Mouse (Mus musculus) lung, embryonic 15.5 days (tissue): ENCODE data around the gene Zfyve16. TPM values are rescaled to one million over a fixed set of nuclear protein-coding genes. Genes with fewer than 3 reads are reported as not detected.

Experiments used
- ATAC-seq: fragments of 200-750 bp; cut with Nextera tagmentation; 2 replicates; pipeline ENCODE4 v1.8.0; 2017; ENCODE audit warnings: moderate number of reproducible peaks, borderline replicate concordance; ENCODE audit not compliant: low FRiP score, low TSS enrichment; ENCODE audit errors: extremely low read depth
- H3K27ac ChIP-seq: fragments of 300-500 bp; sonication (generic); 2 replicates; pipeline ENCODE4 v1.5.1; 2015; ENCODE audit warnings: moderate library complexity, mild to moderate bottlenecking, inconsistent platforms
- H3K27me3 ChIP-seq: fragments of 300-500 bp; sonication (generic); 2 replicates; pipeline ENCODE4 v1.6.1; 2015; ENCODE audit warnings: inconsistent platforms
- H3K36me3 ChIP-seq: fragments of 300-500 bp; sonication (generic); 2 replicates; pipeline ENCODE4 v1.6.1; 2015; ENCODE audit warnings: inconsistent platforms
- H3K4me1 ChIP-seq: fragments of 300-500 bp; sonication (generic); 2 replicates; pipeline ENCODE4 v1.6.1; 2015; ENCODE audit warnings: inconsistent platforms
- H3K4me2 ChIP-seq: fragments of 300-500 bp; sonication (generic); 2 replicates; pipeline ENCODE4 v1.6.1; 2015; ENCODE audit warnings: inconsistent platforms, mild to moderate bottlenecking, moderate library complexity
- H3K4me3 ChIP-seq: fragments of 300-500 bp; sonication (generic); 2 replicates; pipeline ENCODE4 v1.5.1; 2015; ENCODE audit warnings: mild to moderate bottlenecking, inconsistent platforms
- H3K9ac ChIP-seq: fragments of 300-500 bp; sonication (generic); 2 replicates; pipeline ENCODE4 v1.6.1; 2015; ENCODE audit warnings: inconsistent platforms
- H3K9me3 ChIP-seq: fragments of 300-500 bp; sonication (generic); 2 replicates; pipeline ENCODE4 v1.6.1; 2016; ENCODE audit warnings: inconsistent platforms
- WGBS: fragments of 180-500 bp; shearing (Covaris S2); methylation state at CpG from one replicate; pipeline ENCODE4 v1.1.7; 2015; 5-methylcytosine and 5-hydroxymethylcytosine counted together
- polyA plus RNA-seq: library from polyadenylated mRNA; unstranded; fragments of >200 nt; fragmentation: Nextera tagmentation; extraction: Ambion mirVana; gene quantifications from 2 replicates; pipeline ENCODE4 v1.2.1, GENCODE M21; 2015

The Zfyve16 gene
- 9.1 and 10.2 TPM in 2 replicates for polyA plus RNA-seq

DNA sequence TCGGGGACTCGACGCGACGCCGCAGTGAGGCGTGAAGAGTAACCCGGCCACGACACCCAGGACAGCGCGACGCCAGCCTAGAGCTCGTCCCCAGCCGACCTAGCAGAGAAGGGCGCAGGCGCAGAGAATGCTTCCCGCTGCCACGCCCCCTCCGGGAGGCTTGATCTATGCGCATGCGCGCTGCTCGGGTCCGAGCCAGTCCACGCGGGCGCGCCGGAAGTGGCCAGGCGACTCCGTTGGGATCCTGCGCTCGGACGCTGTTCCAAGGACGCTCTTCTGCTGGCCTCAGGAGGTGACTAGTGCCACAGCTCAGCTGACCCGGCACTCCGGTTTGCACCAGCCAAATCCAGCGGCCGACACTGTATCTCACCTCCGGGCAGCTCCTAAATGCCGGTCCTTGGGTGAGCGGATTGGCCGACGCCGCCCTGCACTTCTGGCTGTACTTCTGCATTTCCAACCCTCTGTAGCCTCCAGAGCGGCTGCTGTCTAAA is at the start of gene Zfyve16:
Gene Zfyve16, minus strand, starts transcription at position 148 of the 491 bp plus-strand sequence.
- Histone ChIP-seq H3K36me3 (no peaks in the 10 kb centered on the region), H3K27ac (peak within 1 kb of the TSS; percentile 95), H3K4me3 (peak within 1 kb of the TSS; percentile 64), H3K9ac (peak within 1 kb of the TSS; percentile 67), H3K9me3 (no peaks in the 10 kb centered on the region), H3K4me1 (0 out of 2 replicates have a peak, but pooled peaks cover 4% of the 10 kb centered on the region), H3K4me2 (peak within 1 kb of the TSS; percentile 75), H3K27me3 (no peaks in the 10 kb centered on the region)
- ATAC-seq, result peak; percentile 97
- under 1% methylated on average over 43 of the region's 46 CpGs for WGBS

DNA sequence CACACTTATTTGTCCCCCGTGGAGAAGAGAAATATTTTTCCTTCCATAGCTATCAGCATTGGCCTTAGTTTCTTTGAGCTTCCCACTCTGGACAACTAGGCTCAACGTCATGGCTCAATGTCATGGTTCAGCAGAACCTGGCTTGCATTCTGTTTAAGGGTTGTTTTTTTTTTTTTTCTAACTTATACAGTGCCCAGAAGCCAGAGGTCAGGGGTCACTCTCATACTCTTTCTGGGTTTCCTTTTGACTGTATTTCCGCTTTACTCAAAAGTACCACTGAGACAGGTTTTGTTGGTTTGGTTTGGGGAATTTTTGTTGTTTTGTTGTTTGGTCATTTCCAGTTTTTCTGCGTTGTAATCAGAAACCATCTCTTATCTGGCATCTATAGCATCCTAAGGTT is 47.5 kb upstream of the Zfyve16 start:
- Histone ChIP-seq H3K27ac (no peak overlapping the region), H3K9me3 (no peaks in the 10 kb centered on the region), H3K4me2 (no peak overlapping the region), H3K4me1 (peaks cover 17% of the 10 kb centered on the region), H3K27me3 (no peaks in the 10 kb centered on the region), H3K4me3 (no peak overlapping the region), H3K36me3 (no peaks in the 10 kb centered on the region), H3K9ac (no peak overlapping the region)
- ATAC-seq, result no peak
- WGBS, result 75% methylated on average over 4 of the region's 4 CpGs

DNA sequence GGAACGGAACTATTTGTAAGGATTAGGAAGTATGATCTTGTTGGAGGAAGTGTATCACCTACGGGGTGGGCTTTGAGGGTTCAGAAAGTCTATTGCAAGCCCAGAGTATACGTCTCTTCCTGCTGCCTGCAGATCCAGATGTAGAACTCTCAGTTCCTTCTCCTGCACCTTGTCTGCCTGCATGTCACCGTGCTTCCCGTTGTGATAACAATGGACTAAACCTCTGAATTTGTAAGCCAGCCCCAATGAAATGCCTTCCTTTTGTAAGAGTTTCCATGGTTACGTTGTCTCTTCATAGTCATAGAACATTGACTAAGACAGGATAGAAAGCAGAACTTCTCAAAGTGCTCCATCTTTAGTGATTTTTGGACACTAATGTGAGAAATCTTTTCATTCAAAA is 46.0 kb upstream of the Zfyve16 start:
- WGBS, result 68% methylated on average over 6 of the region's 6 CpGs
- Histone ChIP-seq H3K4me3 (no peak overlapping the region), H3K4me2 (no peak overlapping the region), H3K27me3 (no peaks in the 10 kb centered on the region), H3K36me3 (no peaks in the 10 kb centered on the region), H3K9me3 (no peaks in the 10 kb centered on the region), H3K27ac (no peak overlapping the region), H3K9ac (no peak overlapping the region), H3K4me1 (peaks cover 16% of the 10 kb centered on the region)
- ATAC-seq, result no peak

GRCm38 (mm10) chr13:92576072-92576471 is 45.4 kb upstream of the Zfyve16 start, which contains the start of gene Spz1:
TSS of gene Spz1 (minus strand) at chr13:92576172.
- Histone ChIP-seq H3K36me3 (no peaks in the 10 kb centered on the region), H3K4me2 (no peak within 1 kb of the TSS), H3K4me1 (peaks cover 13% of the 10 kb centered on the region), H3K9me3 (no peaks in the 10 kb centered on the region), H3K27me3 (no peaks in the 10 kb centered on the region), H3K9ac (no peak within 1 kb of the TSS), H3K4me3 (no peak within 1 kb of the TSS), H3K27ac (no peak within 1 kb of the TSS)
- no peak for ATAC-seq

DNA sequence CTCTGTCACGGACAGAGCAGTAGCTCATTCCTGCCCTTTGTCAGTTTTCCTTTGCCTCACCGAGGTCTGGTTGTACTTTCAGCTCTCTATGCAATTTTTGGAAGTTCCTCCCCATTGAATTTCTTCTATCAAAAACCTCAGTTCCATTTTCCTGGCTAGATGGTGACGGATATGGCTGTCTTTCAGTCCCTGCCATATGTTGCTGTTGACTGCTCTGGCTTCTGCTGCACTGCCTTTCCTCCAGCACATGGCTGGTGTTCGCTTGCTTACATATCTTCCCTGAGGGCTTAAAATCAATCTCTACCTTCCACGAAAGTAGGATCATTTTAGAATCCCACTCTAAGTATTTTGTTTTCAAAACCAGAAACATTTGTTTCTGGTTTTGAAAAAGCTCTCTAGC is 28.8 kb upstream of the Zfyve16 start:
- H3K9me3 ChIP-seq, result no peaks in the 10 kb centered on the region
- H3K27me3 ChIP-seq, result no peaks in the 10 kb centered on the region
- H3K4me2 ChIP-seq, result no peak overlapping the region
- no peak for ATAC-seq
- no peaks in the 10 kb centered on the region for H3K4me1 ChIP-seq
- no peak overlapping the region for H3K27ac ChIP-seq
- no peaks in the 10 kb centered on the region for H3K36me3 ChIP-seq
- H3K9ac ChIP-seq, result no peak overlapping the region
- H3K4me3 ChIP-seq, result no peak overlapping the region
- WGBS, result 67% methylated on average over 5 of the region's 5 CpGs

DNA sequence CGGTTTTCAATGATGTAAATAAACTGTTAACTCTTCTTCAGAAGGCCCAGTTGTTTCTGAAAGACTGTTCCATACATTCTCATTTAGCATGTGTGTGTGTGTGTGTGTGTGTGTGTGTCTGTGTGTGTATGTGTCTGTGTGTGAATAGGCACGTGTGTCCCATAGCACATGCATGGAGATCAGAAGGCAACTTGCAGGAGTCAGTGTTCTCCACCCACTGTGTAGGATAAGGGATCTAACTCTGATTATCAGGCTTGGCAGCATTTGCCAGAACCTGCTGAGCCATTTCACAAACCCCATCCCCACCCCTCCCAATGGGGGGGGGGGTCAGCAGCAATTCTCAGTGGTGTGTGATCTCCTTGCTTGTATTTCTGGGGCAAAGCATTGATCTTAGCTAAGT is 26.6 kb upstream of the Zfyve16 start:
- Histone ChIP-seq H3K27ac (no peak overlapping the region), H3K4me1 (no peaks in the 10 kb centered on the region), H3K4me3 (no peak overlapping the region), H3K27me3 (no peaks in the 10 kb centered on the region), H3K9me3 (no peaks in the 10 kb centered on the region), H3K36me3 (no peaks in the 10 kb centered on the region), H3K9ac (no peak overlapping the region), H3K4me2 (no peak overlapping the region)
- no peak for ATAC-seq
- 31% methylated on average over 2 of the region's 2 CpGs for WGBS

- ATAC-seq, result no peak
- 22% methylated on average over 8 of the region's 8 CpGs for WGBS
- no peaks in the 10 kb centered on the region for H3K27me3 ChIP-seq
These were observed 25.9 kb upstream of the Zfyve16 start for GRCm38 (mm10) chr13:92556458-92557126.

GRCm38 (mm10) chr13:92547093-92547492 is 16.4 kb upstream of the Zfyve16 start:
- ATAC-seq, result no peak
- WGBS, result 60% methylated on average over 4 of the region's 4 CpGs
- no peak overlapping the region for H3K27ac ChIP-seq
- H3K4me3 ChIP-seq, result no peak overlapping the region
- no peaks in the 10 kb centered on the region for H3K27me3 ChIP-seq
- H3K9ac ChIP-seq, result no peak overlapping the region
- H3K36me3 ChIP-seq, result no peaks in the 10 kb centered on the region
- H3K4me1 ChIP-seq, result no peaks in the 10 kb centered on the region
- H3K9me3 ChIP-seq, result no peaks in the 10 kb centered on the region
- H3K4me2 ChIP-seq, result no peak overlapping the region

More at GRCm38 (mm10) chr13:92556458-92557126, 25.9 kb upstream of the Zfyve16 start:
- Histone ChIP-seq H3K27ac (no peak overlapping the region), H3K4me3 (no peak overlapping the region), H3K9ac (no peak overlapping the region), H3K4me2 (no peak overlapping the region), H3K4me1 (no peaks in the 10 kb centered on the region), H3K36me3 (no peaks in the 10 kb centered on the region), H3K9me3 (no peaks in the 10 kb centered on the region)

DNA sequence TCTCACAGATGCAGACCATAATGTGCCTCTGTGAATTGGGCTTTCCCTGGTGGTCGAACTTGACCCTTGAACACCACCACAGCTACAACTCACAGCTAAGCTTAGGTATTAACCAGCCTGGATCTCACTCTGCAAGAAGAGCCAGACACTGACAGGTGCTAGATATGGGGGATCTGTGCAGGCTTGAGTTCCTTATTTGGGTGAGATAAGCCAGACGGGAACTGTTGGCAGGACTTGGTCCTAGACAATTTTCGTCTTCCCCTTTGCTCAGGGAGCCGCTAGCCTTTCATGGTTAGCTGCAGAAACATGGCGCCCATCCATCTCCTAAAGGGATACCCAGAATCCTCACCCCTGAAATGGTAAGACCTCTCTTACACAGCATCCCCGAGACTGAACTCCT is 10.3 kb upstream of the Zfyve16 start:
- Histone ChIP-seq H3K4me1 (no peaks in the 10 kb centered on the region), H3K4me3 (no peak overlapping the region), H3K4me2 (no peak overlapping the region), H3K27me3 (no peaks in the 10 kb centered on the region), H3K27ac (no peak overlapping the region), H3K36me3 (no peaks in the 10 kb centered on the region), H3K9me3 (no peaks in the 10 kb centered on the region), H3K9ac (no peak overlapping the region)
- ATAC-seq, result no peak
- 83% methylated on average over 6 of the region's 6 CpGs for WGBS

DNA sequence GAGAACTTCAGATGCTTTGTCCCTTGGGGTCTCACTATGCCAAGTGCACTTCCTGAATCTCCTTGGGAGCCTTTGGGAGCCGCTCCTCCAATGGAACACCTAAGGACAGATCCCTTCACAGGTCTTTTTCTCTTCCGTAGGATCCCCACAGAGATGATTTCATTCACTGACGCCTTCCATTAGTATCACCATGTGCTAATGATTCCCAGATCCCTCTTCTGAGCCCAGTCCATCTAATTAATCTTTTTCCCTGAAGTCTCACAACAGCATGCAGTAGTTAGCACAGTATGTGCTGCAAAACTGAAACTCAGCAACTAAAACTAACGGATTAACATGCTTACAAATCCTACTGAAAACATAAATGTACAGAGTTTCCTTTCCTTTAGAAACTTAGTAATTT is 8.5 kb upstream of the Zfyve16 start:
- Histone ChIP-seq H3K9me3 (no peaks in the 10 kb centered on the region), H3K4me2 (no peak overlapping the region), H3K9ac (no peak overlapping the region), H3K36me3 (no peaks in the 10 kb centered on the region), H3K27ac (no peak overlapping the region), H3K4me3 (no peak overlapping the region), H3K27me3 (no peaks in the 10 kb centered on the region), H3K4me1 (no peaks in the 10 kb centered on the region)
- ATAC-seq, result no peak
- 49% methylated on average over 4 of the region's 4 CpGs for WGBS

- no peaks in the 10 kb centered on the region for H3K9me3 ChIP-seq
These were observed 3.1 kb upstream of the Zfyve16 start for GRCm38 (mm10) chr13:92533801-92534200.

DNA sequence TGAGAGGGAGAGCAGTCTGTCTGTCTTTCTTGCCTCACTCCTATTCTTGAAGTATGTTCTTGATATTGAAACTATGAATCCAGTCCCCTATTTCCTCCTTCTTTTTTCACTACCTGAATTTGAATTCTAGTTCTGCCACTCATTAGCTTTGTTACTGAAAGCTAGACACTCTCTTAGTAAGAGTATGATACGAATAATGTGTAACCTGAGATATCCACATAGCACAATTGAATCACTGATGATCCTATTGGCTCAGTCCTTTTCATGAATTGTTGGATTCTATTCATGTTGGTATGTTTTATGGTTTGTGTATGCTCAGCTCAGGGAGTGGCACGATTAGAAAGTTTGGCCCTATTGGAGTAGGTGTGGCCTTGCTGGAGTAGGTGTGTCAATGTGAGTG is 1.5 kb upstream of the Zfyve16 start:
- Histone ChIP-seq H3K9ac (no peak overlapping the region), H3K4me2 (no peak overlapping the region), H3K27ac (no peak overlapping the region), H3K36me3 (no peaks in the 10 kb centered on the region), H3K4me3 (no peak overlapping the region), H3K4me1 (0 out of 2 replicates have a peak, but pooled peaks cover 4% of the 10 kb centered on the region), H3K9me3 (no peaks in the 10 kb centered on the region), H3K27me3 (no peaks in the 10 kb centered on the region)
- WGBS, result 66% methylated on average over 2 of the region's 2 CpGs
- no peak for ATAC-seq

More at GRCm38 (mm10) chr13:92533801-92534200, 3.1 kb upstream of the Zfyve16 start:
- H3K27me3 ChIP-seq, result no peaks in the 10 kb centered on the region
- H3K4me3 ChIP-seq, result no peak overlapping the region
- H3K4me1 ChIP-seq, result 0 out of 2 replicates have a peak, but pooled peaks cover 4% of the 10 kb centered on the region
- no peak for ATAC-seq
- H3K36me3 ChIP-seq, result no peaks in the 10 kb centered on the region
- WGBS, result 29% methylated on average over 2 of the region's 2 CpGs
- no peak overlapping the region for H3K9ac ChIP-seq
- H3K4me2 ChIP-seq, result no peak overlapping the region
- H3K27ac ChIP-seq, result no peak overlapping the region
